11 mouse cellular contexts compared by ENCODE assay signal in genomic region chr9:99876373-99877055, GRCm38 (mm10). TPM values are rescaled to one million over a fixed set of nuclear protein-coding genes. Genes with fewer than 3 reads are reported as not detected.
DNase-seq lines count a peak whose midpoint lies in the region; ATAC-seq and TF ChIP-seq lines count a peak whose summit lies in the region.
"Had no signal": no experiment of that assay in that cellular context is flagged by ENCODE, and none has a peak within 500 bp of the region (broad histone marks: within the 10 kb centered on the region; RNA-seq: fewer than 3 reads in every experiment).

No protein-coding gene starts in this region.

- peak overlapping the region; percentile 57 for H3K4me2 ChIP-seq in heart, embryonic 15.5 days
- peak overlapping the region; percentile 38 for H3K4me2 ChIP-seq in hindbrain, embryonic 14.5 days (replicated peaks)
- peak overlapping the region; percentile 48 for H3K4me2 ChIP-seq in midbrain, embryonic 15.5 days

- no peaks in the 10 kb centered on the region for H3K9me3 ChIP-seq in heart, embryonic 15.5 days (replicated peaks)
- no peaks in the 10 kb centered on the region for H3K9me3 ChIP-seq in hindbrain, embryonic 14.5 days (ENCODE audit: control insufficient read depth, low read length)
- H3K9me3 ChIP-seq in midbrain, embryonic 15.5 days: no peaks in the 10 kb centered on the region

- peaks cover 99% of the 10 kb centered on the region for H3K27me3 ChIP-seq in heart, embryonic 15.5 days
- peaks cover 36% of the 10 kb centered on the region for H3K27me3 ChIP-seq in heart, adult 2 months (ENCODE audit: control insufficient read depth, insufficient read depth, low read length)
- H3K27me3 ChIP-seq in hindbrain, embryonic 14.5 days (ENCODE audit: control insufficient read depth, insufficient read depth, low read length): peaks cover 100% of the 10 kb centered on the region
- peaks cover 90% of the 10 kb centered on the region for H3K27me3 ChIP-seq in midbrain, embryonic 15.5 days (replicated peaks)

- no peaks in the 10 kb centered on the region for H3K36me3 ChIP-seq in heart, embryonic 15.5 days
- no peaks in the 10 kb centered on the region for H3K36me3 ChIP-seq in heart, adult 2 months (ENCODE audit: control insufficient read depth, insufficient read depth, low read length)
- no peaks in the 10 kb centered on the region for H3K36me3 ChIP-seq in hindbrain, embryonic 14.5 days (replicated peaks; ENCODE audit: control insufficient read depth, insufficient read depth)
- H3K36me3 ChIP-seq in midbrain, embryonic 15.5 days (replicated peaks): no peaks in the 10 kb centered on the region

- H3K4me3 ChIP-seq in heart, embryonic 15.5 days: peak overlapping the region; percentile 36
- no peak overlapping the region for H3K4me3 ChIP-seq in heart, adult 2 months
- peak overlapping the region; percentile 26 for H3K4me3 ChIP-seq in hindbrain, embryonic 14.5 days (replicated peaks; ENCODE audit: low read length)
- peak overlapping the region; percentile 38 for H3K4me3 ChIP-seq in midbrain, embryonic 15.5 days
- H3K4me3 ChIP-seq: erythroblast, embryonic 14.5 days had no signal

- peaks cover 21% of the 10 kb centered on the region for H3K4me1 ChIP-seq in heart, embryonic 15.5 days (replicated peaks)
- no peaks in the 10 kb centered on the region for H3K4me1 ChIP-seq in heart, adult 2 months (ENCODE audit: control insufficient read depth, insufficient read depth, low read length)
- no peaks in the 10 kb centered on the region; the same call in 1 of the 2 replicates for H3K4me1 ChIP-seq in hindbrain, embryonic 14.5 days (replicated peaks; ENCODE audit: control insufficient read depth, insufficient read depth, low read length)
- peaks cover 32% of the 10 kb centered on the region for H3K4me1 ChIP-seq in midbrain, embryonic 15.5 days

- no peak for TF ChIP-seq POLR2A in heart, adult 2 months (IDR thresholded peaks at IDR 0.05; ENCODE audit: insufficient read depth, low read depth, low read length)

- no peak for TF ChIP-seq CTCF in heart, adult 2 months (IDR thresholded peaks at IDR 0.05)

- ATAC-seq in heart, embryonic 15.5 days (replicated peaks; ENCODE audit: insufficient number of reproducible peaks, insufficient read depth, low FRiP score, low read depth): no peak
- ATAC-seq in hindbrain, embryonic 14.5 days (ENCODE audit: low FRiP score): no peak
- no peak for ATAC-seq in midbrain, embryonic 15.5 days (replicated peaks)
- ATAC-seq: CD4-positive, CD25-positive, alpha-beta regulatory T cell, adult 4 months had no signal

- WGBS in heart, embryonic 15.5 days: 2% methylated on average over 25 of the region's 25 CpGs
- 1% methylated on average over 25 of the region's 25 CpGs for WGBS in heart, adult 2 months
- under 1% methylated on average over 25 of the region's 25 CpGs for WGBS in hindbrain, embryonic 14.5 days
- WGBS in midbrain, embryonic 15.5 days: 1% methylated on average over 25 of the region's 25 CpGs

- H3K9ac ChIP-seq in heart, embryonic 15.5 days: no peak overlapping the region
- H3K9ac ChIP-seq in heart, adult 2 months (ENCODE audit: low read depth, low read length): no peak overlapping the region
- no peak overlapping the region for H3K9ac ChIP-seq in hindbrain, embryonic 14.5 days
- no peak overlapping the region for H3K9ac ChIP-seq in midbrain, embryonic 15.5 days

- no peak for TF ChIP-seq EP300 in heart, adult 2 months (IDR thresholded peaks at IDR 0.05; ENCODE audit: insufficient read depth, low read depth, low read length)

- no peak for DNase-seq in heart, adult 2 months
- DNase-seq in embryo, embryonic 11 days: peak; percentile 28
- no peak for DNase-seq in hindbrain, embryonic 14.5 days (ENCODE audit: low spot score)
- DNase-seq in left cerebral cortex, postnatal 4 days: no peak
- no peak for DNase-seq in left cerebral cortex, postnatal 36 days (ENCODE audit: low spot score in 2 of 2)
- DNase-seq in layer of hippocampus, adult 11-12 months (ENCODE audit: low spot score): no peak
- DNase-seq: layer of hippocampus, adult 9-11 months had no signal

- no peak overlapping the region for H3K27ac ChIP-seq in heart, embryonic 15.5 days
- H3K27ac ChIP-seq in heart, adult 2 months: no peak overlapping the region
- no peak overlapping the region for H3K27ac ChIP-seq in hindbrain, embryonic 14.5 days
- H3K27ac ChIP-seq in midbrain, embryonic 15.5 days: peak overlapping the region; percentile 78; the same call in 1 of the 2 replicates

- intact Hi-C loops in heart, adult 2 months (cut with DNase I): no loop called here
- intact Hi-C loops in left cerebral cortex, postnatal 4 days (cut with DNase I): no loop called here
- intact Hi-C loops in left cerebral cortex, postnatal 36 days (cut with DNase I): no loop called here

- H3K79me2 ChIP-seq in heart, adult 2 months (replicated peaks; ENCODE audit: control insufficient read depth, insufficient read depth, low read length): no peaks in the 10 kb centered on the region

RNA-seq across cellular contexts. Expression of gene Sox14, which starts 0.5 kb away (rescaled TPM):
- not detected in 2 replicates for polyA plus RNA-seq in heart, embryonic 15.5 days (2015; fragmentation: Nextera tagmentation; extraction: Ambion mirVana)
- total RNA-seq in heart, adult 2 months (2021): not detected
- polyA plus RNA-seq in heart, adult 2 months (2012; rRNA removed): not detected in 2 replicates
- polyA plus RNA-seq in hindbrain, embryonic 14.5 days (2014; fragmentation: Nextera tagmentation; extraction: Ambion mirVana): 9.8 and 9.9 TPM in 2 replicates
- polyA plus RNA-seq in midbrain, embryonic 15.5 days (2015; fragmentation: Nextera tagmentation; extraction: Ambion mirVana): 74.3 and 90.2 TPM in 2 replicates
- not detected for total RNA-seq in left cerebral cortex, postnatal 4 days (2021)
- not detected for total RNA-seq in left cerebral cortex, postnatal 36 days (2021)
- polyA plus RNA-seq: CD4-positive, CD25-positive, alpha-beta regulatory T cell, adult 4 months; erythroblast, embryonic 14.5 days had no signal

Comparison
In these comparisons a context has a peak if more than half of its experiments do, and no peak if none do; other contexts are left out.
1. RNA of gene Sox14, which starts 0.5 kb away (polyA plus RNA-seq): 74.3 to 90.2 TPM in midbrain, embryonic 15.5 days and 9.8 to 9.9 TPM in hindbrain, embryonic 14.5 days; not detected in heart, embryonic 15.5 days and not detected in heart, adult 2 months; every median in the first group is over 10 times any median in the second.
2. Peak in every context shown above with its lines, with median percentiles within 50 percentile points of each other: H3K4me2 ChIP-seq.